Mouse (Mus musculus) kidney, embryonic 14.5 days (tissue): ENCODE measurements around the gene Trarg1. TPM values are rescaled to one million over a fixed set of nuclear protein-coding genes. Genes with fewer than 3 reads are reported as not detected.
A peak's percentile ranks its signal among the peaks of the same experiment; 100 is the strongest.

Source experiments
- ATAC-seq: fragments of 200-750 bp; cut with Nextera tagmentation; 2 replicates; pipeline ENCODE4 v1.8.0; 2017; ENCODE audit warnings: moderate number of reproducible peaks, mild to moderate bottlenecking, moderate TSS enrichment, moderate library complexity; ENCODE audit not compliant: low FRiP score, low TSS enrichment
- H3K27ac ChIP-seq: fragments of 300-500 bp; sonication (generic); 2 replicates; pipeline ENCODE4 v1.5.1; 2014; ENCODE audit warnings: low read depth, mild to moderate bottlenecking, low read length, moderate library complexity, mixed read lengths
- H3K27me3 ChIP-seq: fragments of 300-500 bp; sonication (generic); 2 replicates; pipeline ENCODE4 v1.6.1; 2014; ENCODE audit warnings: mild to moderate bottlenecking, low read length; ENCODE audit not compliant: control insufficient read depth, insufficient read depth
- H3K36me3 ChIP-seq: fragments of 300-500 bp; sonication (generic); 2 replicates; pipeline ENCODE4 v1.6.1; 2014; ENCODE audit warnings: low read length, mixed read lengths; ENCODE audit not compliant: control insufficient read depth, insufficient read depth
- H3K4me1 ChIP-seq: fragments of 300-500 bp; sonication (generic); 2 replicates; pipeline ENCODE4 v1.6.1; 2014; ENCODE audit warnings: low read length, mixed read lengths; ENCODE audit not compliant: control insufficient read depth, insufficient read depth
- H3K4me2 ChIP-seq: fragments of 300-500 bp; sonication (generic); replicated peaks from 2 replicates; pipeline ENCODE4 v1.6.1; 2014; ENCODE audit warnings: low read depth, mild to moderate bottlenecking, low read length
- H3K4me3 ChIP-seq: fragments of 300-500 bp; sonication (generic); 2 replicates; pipeline ENCODE4 v1.5.1; 2014; ENCODE audit warnings: mild to moderate bottlenecking, low read length
- H3K9ac ChIP-seq: fragments of 300-500 bp; sonication (generic); 2 replicates; pipeline ENCODE4 v1.6.1; 2014; ENCODE audit warnings: low read depth, mild to moderate bottlenecking, low read length, moderate library complexity
- H3K9me3 ChIP-seq: fragments of 300-500 bp; sonication (generic); 2 replicates; pipeline ENCODE4 v1.6.1; 2016; ENCODE audit warnings: low read length; ENCODE audit not compliant: control insufficient read depth
- WGBS: fragments of 180-500 bp; shearing (Covaris S2); extraction: QIAGEN DNeasy Blood & Tissue Kit; methylation state at CpG from one replicate; pipeline ENCODE4 v1.1.7; 2014; 5-methylcytosine and 5-hydroxymethylcytosine counted together
- polyA plus RNA-seq: library from polyadenylated mRNA; unstranded; fragments of >200 nt; fragmentation: Nextera tagmentation; extraction: Ambion mirVana; gene quantifications from 2 replicates; pipeline ENCODE4 v1.2.1, GENCODE M21; 2014

Trarg1 gene
- polyA plus RNA-seq, 1 experiment from 2014 or later = 0.89 TPM

DNA sequence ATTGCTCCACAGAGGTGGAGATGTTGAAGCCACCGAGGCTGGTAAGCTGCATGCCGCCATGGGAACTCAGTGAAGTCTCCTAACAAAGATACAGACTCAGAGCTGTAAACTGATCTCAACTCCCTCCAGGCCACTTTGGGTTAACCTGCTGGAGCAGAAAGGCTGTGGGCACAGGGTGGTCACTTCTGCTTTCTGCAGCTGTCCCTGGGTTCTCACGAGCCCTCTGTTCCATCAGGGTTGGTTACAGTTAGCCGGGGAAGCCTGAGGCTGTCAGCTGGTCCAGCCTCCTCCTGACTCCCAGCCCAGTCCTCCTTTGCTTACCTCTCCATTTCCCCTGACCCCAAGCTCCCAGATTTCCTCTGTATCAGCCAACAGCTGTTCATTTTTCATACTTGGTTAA is 11.8 kb upstream of the Trarg1 start:
- Histone ChIP-seq H3K9ac (no peak overlapping the region), H3K27me3 (peaks cover 37% of the 10 kb centered on the region), H3K9me3 (no peaks in the 10 kb centered on the region), H3K36me3 (no peaks in the 10 kb centered on the region), H3K4me1 (peaks cover 11% of the 10 kb centered on the region), H3K4me3 (no peak overlapping the region), H3K27ac (no peak overlapping the region), H3K4me2 (no peak overlapping the region)
- no peak for ATAC-seq
- 17% methylated on average over 4 of the region's 4 CpGs for WGBS

DNA sequence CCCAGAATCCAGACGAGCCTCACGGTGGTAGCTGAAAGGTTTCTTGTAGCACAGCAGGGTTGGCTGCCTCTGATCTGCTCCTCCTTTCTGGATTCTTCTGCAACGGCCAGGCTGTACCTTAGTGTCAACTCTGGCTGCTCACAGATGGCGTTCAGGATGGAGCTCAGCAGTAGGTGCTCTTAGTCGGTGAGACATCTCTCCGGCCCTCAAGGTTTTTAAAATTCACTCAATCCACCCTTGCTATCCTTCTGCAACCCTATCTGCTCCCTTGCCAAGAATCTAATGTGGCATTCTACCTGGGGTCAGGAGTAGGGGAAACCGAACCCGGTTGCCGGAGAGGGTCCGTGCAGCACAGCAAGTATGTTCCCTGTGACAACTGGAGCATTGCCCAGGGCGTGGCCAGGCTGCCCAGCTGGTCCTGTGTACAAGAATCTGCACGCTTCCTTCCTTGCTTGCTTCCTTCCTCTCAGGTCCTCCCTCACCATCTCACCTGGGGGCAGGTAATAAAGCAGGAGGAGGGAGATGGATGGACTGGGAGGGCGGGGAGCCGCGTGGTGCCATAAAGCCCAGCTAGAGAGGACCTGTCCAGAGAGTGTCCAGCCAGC is 7.6 kb upstream of the Trarg1 start, which contains the start of gene Bhlha9:
Bhlha9 (plus strand) TSS at position 600 of the 605 bp plus-strand sequence.
- Histone ChIP-seq H3K36me3 (no peaks in the 10 kb centered on the region), H3K4me3 (peak within 1 kb of the TSS; percentile 31), H3K9me3 (no peaks in the 10 kb centered on the region), H3K9ac (peak within 1 kb of the TSS; percentile 45; the same call in 1 of the 2 replicates), H3K27me3 (peaks cover 51% of the 10 kb centered on the region), H3K27ac (no peak within 1 kb of the TSS), H3K4me1 (peaks cover 8% of the 10 kb centered on the region; the same call in 1 of the 2 replicates), H3K4me2 (peak within 1 kb of the TSS; percentile 74)
- ATAC-seq = no peak
- WGBS = 66% methylated on average over 15 of the region's 15 CpGs

DNA sequence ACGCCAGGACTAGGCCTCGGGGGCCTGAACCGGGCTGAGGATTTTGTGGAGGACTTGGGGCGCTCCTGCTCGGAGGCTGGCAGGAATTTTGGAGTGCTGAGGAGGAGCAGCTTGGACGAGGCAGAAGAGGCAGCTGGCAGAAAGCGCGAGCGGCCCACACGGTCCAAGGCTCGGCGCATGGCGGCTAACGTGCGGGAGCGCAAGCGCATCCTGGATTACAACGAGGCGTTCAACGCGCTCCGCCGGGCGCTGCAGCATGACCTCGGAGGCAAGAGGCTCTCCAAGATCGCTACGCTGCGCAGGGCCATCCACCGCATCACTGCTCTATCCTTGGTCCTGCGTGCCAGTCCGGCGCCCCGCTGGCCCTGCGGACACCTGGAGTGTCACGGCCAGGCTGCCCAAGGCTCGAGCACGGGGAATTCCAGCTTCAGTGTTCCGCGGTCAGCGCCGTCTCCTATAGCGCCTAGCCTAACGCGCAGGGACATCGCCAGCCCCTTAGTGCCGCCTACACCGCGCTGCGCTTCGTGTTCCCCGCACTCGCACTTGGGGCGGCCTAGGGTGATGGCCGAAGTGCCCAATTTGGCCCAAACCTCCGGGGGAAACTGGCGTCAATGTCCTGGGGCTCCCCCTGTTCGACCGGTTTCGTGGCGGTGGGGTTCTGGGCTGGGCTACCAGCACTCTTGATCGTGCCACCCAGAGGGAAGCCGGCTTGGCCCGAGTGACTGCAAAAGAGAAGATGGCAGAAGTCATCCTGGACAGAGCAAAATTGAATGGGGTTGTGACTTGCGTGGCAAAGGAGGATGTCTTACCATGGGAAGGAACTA is 6.8 kb upstream of the Trarg1 start:
- H3K4me3 ChIP-seq = peak overlapping the region; percentile 31
- peak overlapping the region; percentile 74 for H3K4me2 ChIP-seq
- no peak overlapping the region for H3K27ac ChIP-seq
- no peaks in the 10 kb centered on the region for H3K36me3 ChIP-seq
- H3K4me1 ChIP-seq = peaks cover 8% of the 10 kb centered on the region; the same call in 1 of the 2 replicates
- ATAC-seq = no peak
- 2% methylated on average over 64 of the region's 64 CpGs for WGBS
- H3K9ac ChIP-seq = peak overlapping the region; percentile 45; the same call in 1 of the 2 replicates
- no peaks in the 10 kb centered on the region for H3K9me3 ChIP-seq
- H3K27me3 ChIP-seq = peaks cover 51% of the 10 kb centered on the region

DNA sequence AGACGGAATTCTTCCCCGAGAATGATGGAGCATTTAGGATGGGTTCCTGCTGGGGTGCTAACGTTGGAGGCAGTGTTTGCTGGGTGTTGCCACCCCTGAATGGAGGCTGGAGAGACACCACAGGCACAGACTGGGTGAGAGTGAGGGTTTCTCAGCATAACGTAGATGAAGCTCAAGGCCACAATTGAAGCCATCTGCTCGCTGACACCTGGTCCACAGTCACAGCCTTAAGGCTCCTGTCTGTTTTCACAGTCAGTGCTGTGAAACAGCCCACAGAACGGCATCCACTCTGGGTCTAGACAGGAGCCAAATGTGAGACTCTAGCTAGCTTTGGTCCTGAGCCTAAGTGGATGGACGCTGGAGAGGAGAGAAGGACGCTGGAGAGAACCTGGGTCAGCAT is 5.4 kb upstream of the Trarg1 start:
- Histone ChIP-seq H3K27ac (no peak overlapping the region), H3K4me3 (no peak overlapping the region), H3K36me3 (no peaks in the 10 kb centered on the region), H3K27me3 (peaks cover 48% of the 10 kb centered on the region), H3K4me2 (no peak overlapping the region), H3K9ac (no peak overlapping the region), H3K9me3 (no peaks in the 10 kb centered on the region), H3K4me1 (peaks cover 8% of the 10 kb centered on the region; the same call in 1 of the 2 replicates)
- no peak for ATAC-seq
- 47% methylated on average over 8 of the region's 8 CpGs for WGBS

DNA sequence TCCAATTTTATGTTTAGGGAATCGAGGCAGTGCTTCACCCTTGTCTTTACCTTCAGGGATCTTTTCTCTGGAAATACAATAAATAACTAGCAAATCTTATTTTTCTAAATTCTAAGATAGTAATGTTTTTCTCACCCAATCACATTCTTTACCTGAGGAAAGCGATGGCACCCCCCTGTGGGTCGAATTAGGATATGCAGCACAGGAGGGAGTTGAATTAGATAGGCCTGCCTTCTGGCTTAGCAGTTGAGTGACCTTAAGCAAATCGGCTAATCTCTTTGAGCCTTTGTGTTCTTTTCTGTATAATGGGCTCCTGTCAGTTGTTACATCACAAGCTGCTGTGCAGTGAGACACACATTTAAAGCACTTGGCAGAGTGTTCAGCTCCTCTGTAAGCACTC is 4.9 kb upstream of the Trarg1 start:
- no peaks in the 10 kb centered on the region for H3K36me3 ChIP-seq
- H3K27ac ChIP-seq = no peak overlapping the region
- WGBS = 38% methylated on average over 4 of the region's 4 CpGs
- H3K4me2 ChIP-seq = no peak overlapping the region
- H3K4me1 ChIP-seq = peaks cover 8% of the 10 kb centered on the region; the same call in 1 of the 2 replicates
- H3K9me3 ChIP-seq = no peaks in the 10 kb centered on the region
- no peak overlapping the region for H3K4me3 ChIP-seq
- no peak for ATAC-seq
- peaks cover 47% of the 10 kb centered on the region for H3K27me3 ChIP-seq
- no peak overlapping the region for H3K9ac ChIP-seq

DNA sequence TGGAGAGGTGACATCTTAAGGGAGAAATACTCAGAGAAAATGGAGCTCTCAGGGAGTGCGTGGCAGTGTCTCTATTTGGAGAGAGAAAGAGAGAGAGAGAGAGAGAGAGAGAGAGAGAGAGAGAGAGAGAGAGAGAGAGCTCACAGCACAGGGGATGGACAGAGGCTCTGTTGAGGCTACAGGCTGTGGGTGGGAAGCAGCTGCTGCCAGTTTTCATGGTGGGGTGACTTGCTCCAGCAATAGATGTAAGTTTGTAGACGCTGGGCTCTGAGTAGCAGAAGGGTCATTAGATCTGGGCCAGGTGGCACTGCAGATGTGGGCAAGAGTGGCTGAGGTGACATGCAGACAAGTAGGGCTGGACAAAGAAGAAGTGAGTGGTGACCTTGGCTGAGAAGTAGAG is 6.0 kb downstream of the Trarg1 start:
- Histone ChIP-seq H3K4me1 (no peaks in the 10 kb centered on the region), H3K9me3 (no peaks in the 10 kb centered on the region), H3K27me3 (no peaks in the 10 kb centered on the region), H3K4me2 (no peak overlapping the region), H3K27ac (no peak overlapping the region), H3K36me3 (no peaks in the 10 kb centered on the region), H3K9ac (no peak overlapping the region), H3K4me3 (no peak overlapping the region)
- ATAC-seq = no peak
- WGBS = 76% methylated on average over 2 of the region's 2 CpGs

DNA sequence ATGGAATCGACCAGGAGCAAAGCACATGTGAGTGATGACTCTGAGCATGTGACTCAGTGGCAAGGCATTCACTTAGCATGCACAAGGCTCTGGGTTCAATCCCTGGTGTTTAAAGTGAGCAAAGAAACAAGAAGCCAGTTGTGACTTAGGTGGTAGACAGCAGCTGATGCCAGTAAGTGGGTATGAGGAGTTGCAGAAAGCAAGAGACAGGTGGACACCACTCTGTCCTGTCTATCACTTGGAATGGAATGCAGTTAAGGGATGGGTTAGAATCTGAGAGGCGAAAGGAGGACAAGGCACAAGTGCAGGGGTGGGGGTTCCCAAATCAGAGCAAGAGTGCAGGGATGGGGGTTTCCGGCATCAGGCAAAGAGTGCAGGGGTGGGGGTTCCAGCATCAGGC is 12.5 kb downstream of the Trarg1 start:
- H3K9me3 ChIP-seq = no peaks in the 10 kb centered on the region
- no peaks in the 10 kb centered on the region for H3K4me1 ChIP-seq
- H3K4me3 ChIP-seq = no peak overlapping the region
- H3K36me3 ChIP-seq = no peaks in the 10 kb centered on the region
- no peaks in the 10 kb centered on the region for H3K27me3 ChIP-seq
- no peak overlapping the region for H3K4me2 ChIP-seq
- no peak for ATAC-seq
- WGBS = 83% methylated on average over 3 of the region's 3 CpGs
- no peak overlapping the region for H3K27ac ChIP-seq
- H3K9ac ChIP-seq = no peak overlapping the region

DNA sequence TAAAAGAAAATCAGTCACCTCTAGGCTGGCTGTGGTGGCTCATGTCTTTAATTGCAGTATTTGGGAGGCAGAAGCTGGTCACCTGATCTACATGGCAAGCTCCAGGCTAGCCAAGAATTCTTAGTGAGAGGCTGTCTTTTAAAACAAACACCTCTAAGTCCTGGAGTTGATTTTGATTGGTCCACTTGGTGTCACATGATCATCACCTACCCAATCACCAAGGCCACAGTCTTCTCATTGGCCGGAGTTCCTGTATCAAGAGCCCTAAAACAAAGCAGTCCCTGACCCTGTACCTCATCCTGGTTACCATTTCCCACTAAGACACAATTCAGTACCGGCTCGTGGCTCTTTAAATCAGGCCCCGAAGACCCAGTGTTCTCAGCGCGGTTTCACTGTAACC is 16.2 kb downstream of the Trarg1 start:
- Histone ChIP-seq H3K9me3 (no peaks in the 10 kb centered on the region), H3K4me2 (no peak overlapping the region), H3K27me3 (no peaks in the 10 kb centered on the region), H3K36me3 (no peaks in the 10 kb centered on the region), H3K4me3 (no peak overlapping the region), H3K4me1 (no peaks in the 10 kb centered on the region), H3K9ac (no peak overlapping the region), H3K27ac (no peak overlapping the region)
- ATAC-seq = no peak
- 61% methylated on average over 6 of the region's 6 CpGs for whole genome bisulfite sequencing

DNA sequence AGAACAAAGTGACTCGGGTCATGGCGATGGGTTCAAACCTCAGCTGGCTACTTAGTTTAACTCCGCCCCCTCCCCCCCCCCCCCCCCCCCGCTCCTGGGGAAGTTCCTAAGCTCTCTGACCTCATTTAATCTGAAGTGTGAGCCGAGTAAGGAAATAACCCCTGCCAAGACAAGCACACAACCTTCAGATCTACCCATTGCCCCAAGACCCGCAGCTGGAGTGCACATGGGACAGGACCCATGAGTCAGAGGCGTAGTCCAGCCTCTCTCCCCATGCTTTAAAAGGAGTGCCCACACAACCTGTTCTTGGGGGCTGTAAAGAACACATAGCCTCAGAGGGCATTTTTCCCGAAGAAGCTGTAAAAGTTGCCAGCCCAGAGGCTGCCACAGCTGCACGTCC is 20.0 kb downstream of the Trarg1 start:
- 63% methylated on average over 8 of the region's 9 CpGs for WGBS
- no peak overlapping the region for H3K4me2 ChIP-seq
- H3K4me3 ChIP-seq = no peak overlapping the region
- H3K27me3 ChIP-seq = no peaks in the 10 kb centered on the region
- no peaks in the 10 kb centered on the region for H3K4me1 ChIP-seq
- H3K27ac ChIP-seq = no peak overlapping the region
- no peak overlapping the region for H3K9ac ChIP-seq
- H3K36me3 ChIP-seq = no peaks in the 10 kb centered on the region
- ATAC-seq = no peak
- H3K9me3 ChIP-seq = no peaks in the 10 kb centered on the region
